Mouse (Mus musculus): ENCODE data around the gene Fv1. TPM values are rescaled to one million over a fixed set of nuclear protein-coding genes. Genes with fewer than 3 reads are reported as not detected.
"Not testable (repeated sequence)": the region's sequence is repeated elsewhere in the genome, so short reads cannot be mapped to it uniquely, and the experiment has no call there.

The Fv1 gene
- 14.8 and 15.5 TPM in 2 replicates for polyA plus RNA-seq (2016; fragmentation: Nextera tagmentation; extraction: Ambion mirVana)

DNA sequence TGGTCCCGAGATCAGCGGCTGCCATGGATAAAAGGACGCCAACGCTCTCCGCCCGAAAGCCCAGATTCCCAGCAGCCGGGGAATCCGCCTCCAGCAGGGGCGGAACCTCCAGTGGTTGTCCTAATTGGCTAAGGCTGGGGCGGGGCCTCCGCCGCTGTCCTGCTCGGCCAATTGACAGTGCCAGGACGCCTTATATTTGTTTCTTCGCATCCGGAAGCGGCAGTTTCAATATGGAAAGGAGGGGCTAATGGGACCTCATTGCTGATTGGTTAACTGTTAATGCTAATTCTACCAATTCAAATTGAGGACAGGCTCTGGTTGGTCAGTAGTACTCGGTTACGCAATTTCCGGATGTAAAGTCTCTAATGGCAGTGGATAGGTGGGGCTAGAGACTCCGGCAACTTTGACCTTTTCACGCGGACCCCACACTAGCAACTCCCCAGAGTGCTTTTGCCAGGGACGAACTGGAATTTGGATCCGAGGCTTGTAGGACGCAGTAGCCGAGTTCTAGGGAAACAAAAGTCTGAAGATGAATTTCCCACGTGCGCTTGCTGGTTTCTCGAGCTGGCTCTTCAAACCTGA lies at the start of gene Fv1, which contains the start of gene Miip:
Gene Fv1, plus strand, starts transcription at position 530 of the 582 bp plus-strand sequence.
Gene Miip, minus strand, starts transcription at position 367 of the 582 bp plus-strand sequence.
- under 1% methylated on average over 30 of the region's 30 CpGs for WGBS
- peaks cover 65% of the 10 kb centered on the region for H3K36me3 ChIP-seq (replicated peaks)

GRCm38 (mm10) chr4:147819659-147820058 lies 49.1 kb upstream of the Fv1 start:
- Histone ChIP-seq H3K9me3 (peaks cover 69% of the 10 kb centered on the region), H3K36me3 (replicated peaks) (peaks cover 19% of the 10 kb centered on the region)
- not testable (repeated sequence) for DNase-seq (ENCODE audit: low spot score); H3K27ac ChIP-seq (replicated peaks); H3K27me3 ChIP-seq (replicated peaks; ENCODE audit: low read depth, poor library complexity, severe bottlenecking); H3K4me3 ChIP-seq; H3K4me1 ChIP-seq
- 83% methylated on average over 7 of the region's 7 CpGs for WGBS

More for the DNA sequence above, at the start of gene Fv1, which contains the start of gene Miip:
- peak within 1 kb of the TSS; percentile 91 for H3K27ac ChIP-seq (replicated peaks)
- H3K4me1 ChIP-seq, result peaks cover 27% of the 10 kb centered on the region
- peaks cover 4% of the 10 kb centered on the region; the same call in 1 of the 2 replicates for H3K9me3 ChIP-seq
- H3K27me3 ChIP-seq (replicated peaks; ENCODE audit: low read depth, poor library complexity, severe bottlenecking), result no peaks in the 10 kb centered on the region
- peak; percentile 96 for DNase-seq (ENCODE audit: low spot score)
- H3K4me3 ChIP-seq, result peak within 1 kb of the TSS; percentile 91

GRCm38 (mm10) chr4:147821414-147821813 lies 47.4 kb upstream of the Fv1 start:
- H3K4me1 ChIP-seq; DNase-seq (ENCODE audit: low spot score); H3K4me3 ChIP-seq; H3K27me3 ChIP-seq (replicated peaks; ENCODE audit: low read depth, poor library complexity, severe bottlenecking); H3K27ac ChIP-seq (replicated peaks): not testable (repeated sequence)
- H3K36me3 ChIP-seq (replicated peaks), result peaks cover 37% of the 10 kb centered on the region
- WGBS, result 92% methylated on average over 3 of the region's 3 CpGs
- peaks cover 83% of the 10 kb centered on the region for H3K9me3 ChIP-seq

GRCm38 (mm10) chr4:147824389-147824788 lies 44.4 kb upstream of the Fv1 start:
- 82% methylated on average over 4 of the region's 4 CpGs for WGBS
- peaks cover 94% of the 10 kb centered on the region for H3K9me3 ChIP-seq
- H3K27ac ChIP-seq (replicated peaks), result no peak overlapping the region
- no peak for DNase-seq (ENCODE audit: low spot score)
- H3K4me1 ChIP-seq, result no peaks in the 10 kb centered on the region
- H3K27me3 ChIP-seq (replicated peaks; ENCODE audit: low read depth, poor library complexity, severe bottlenecking), result no peaks in the 10 kb centered on the region
- H3K4me3 ChIP-seq, result no peak overlapping the region
- peaks cover 66% of the 10 kb centered on the region for H3K36me3 ChIP-seq (replicated peaks)

DNA sequence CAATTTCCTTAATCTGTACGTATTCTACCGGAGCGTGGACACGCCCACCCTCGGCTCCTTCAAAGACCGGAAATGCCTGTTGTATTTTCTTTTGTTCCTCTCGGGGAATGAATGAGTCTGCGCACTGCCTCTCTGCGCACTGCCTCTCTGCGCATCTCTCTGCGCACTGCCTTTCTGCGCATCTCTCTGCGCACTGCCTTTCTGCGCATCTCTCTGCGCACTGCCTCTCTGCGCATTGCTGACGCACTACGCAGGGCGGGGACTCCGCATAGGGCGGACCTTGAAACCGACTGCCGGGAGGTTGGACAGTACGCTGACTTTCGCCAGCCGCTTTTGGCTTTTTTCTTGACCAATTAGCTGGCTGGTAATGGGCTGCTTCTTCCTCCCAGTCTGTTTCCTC lies 29.5 kb upstream of the Fv1 start:
- Histone ChIP-seq H3K9me3 (peaks cover 34% of the 10 kb centered on the region), H3K36me3 (replicated peaks) (peaks cover 45% of the 10 kb centered on the region)
- 98% methylated on average over 22 of the region's 26 CpGs for whole genome bisulfite sequencing
- DNase-seq (ENCODE audit: low spot score); H3K4me1 ChIP-seq; H3K27me3 ChIP-seq (replicated peaks; ENCODE audit: low read depth, poor library complexity, severe bottlenecking); H3K4me3 ChIP-seq; H3K27ac ChIP-seq (replicated peaks): not testable (repeated sequence)

GRCm38 (mm10) chr4:147842871-147843270 lies 25.9 kb upstream of the Fv1 start:
- Histone ChIP-seq H3K27me3 (replicated peaks; ENCODE audit: low read depth, poor library complexity, severe bottlenecking) (no peaks in the 10 kb centered on the region), H3K4me3 (no peak overlapping the region), H3K27ac (replicated peaks) (no peak overlapping the region), H3K9me3 (peaks cover 32% of the 10 kb centered on the region), H3K36me3 (replicated peaks) (peaks cover 63% of the 10 kb centered on the region), H3K4me1 (peaks cover 6% of the 10 kb centered on the region)
- WGBS, result 93% methylated on average over 3 of the region's 3 CpGs
- DNase-seq (ENCODE audit: low spot score), result no peak

DNA sequence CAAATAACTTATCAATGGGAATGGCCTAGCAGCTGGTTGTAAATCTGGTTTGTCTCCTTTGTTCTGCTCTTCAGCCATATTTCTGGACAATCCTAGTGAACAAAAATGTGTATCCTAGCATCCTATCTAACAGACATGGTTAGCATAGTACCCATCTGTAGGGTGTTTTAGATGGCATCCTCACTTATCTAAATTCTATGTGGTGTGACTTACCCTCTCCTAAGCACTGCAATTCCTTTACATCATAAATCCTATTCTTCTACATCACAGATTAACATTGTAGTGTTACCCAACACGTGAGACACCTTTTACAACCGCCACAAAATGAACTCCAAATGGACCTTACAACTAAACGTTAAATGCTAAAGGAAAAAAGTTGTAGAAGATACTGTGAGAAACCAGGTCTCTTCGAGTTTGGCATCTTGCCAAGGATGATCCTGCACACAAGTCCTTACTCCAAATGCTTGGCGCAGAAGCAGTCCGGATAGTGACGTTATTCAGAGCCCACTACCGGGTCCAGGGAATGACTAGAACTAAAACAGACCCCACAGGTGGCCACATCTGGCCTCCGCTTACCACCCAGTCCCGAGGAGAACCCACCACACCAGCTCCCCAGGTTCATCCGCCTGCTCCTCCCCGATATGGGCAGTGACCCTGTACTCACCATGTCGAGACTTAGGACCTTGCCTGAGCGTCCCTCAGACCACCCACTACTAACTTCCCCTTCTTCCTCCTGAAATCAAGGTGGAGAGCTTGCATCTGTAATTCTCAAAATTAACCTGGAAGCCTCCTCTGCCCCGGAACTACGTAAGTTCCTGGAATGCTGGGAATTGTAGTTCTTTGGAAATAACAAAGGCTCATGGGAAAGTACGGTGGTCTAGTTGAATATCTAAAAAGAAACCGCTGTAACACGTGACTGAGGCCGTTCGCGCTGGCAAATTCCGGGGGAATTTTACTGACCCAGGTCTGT lies 20.9 kb upstream of the Fv1 start, which contains the start of gene Zfp933:
Gene Zfp933, minus strand, starts transcription at position 753 of the 970 bp plus-strand sequence.
- DNase-seq (ENCODE audit: low spot score), result peak; percentile 70
- Histone ChIP-seq H3K4me1 (peaks cover 11% of the 10 kb centered on the region), H3K4me3 (peak within 1 kb of the TSS; percentile 83), H3K36me3 (replicated peaks) (peaks cover 32% of the 10 kb centered on the region), H3K9me3 (peaks cover 9% of the 10 kb centered on the region; the same call in 1 of the 2 replicates), H3K27ac (replicated peaks) (peak within 1 kb of the TSS; percentile 85), H3K27me3 (replicated peaks; ENCODE audit: low read depth, poor library complexity, severe bottlenecking) (no peaks in the 10 kb centered on the region)
- 4% methylated on average over 23 of the region's 23 CpGs for WGBS

GRCm38 (mm10) chr4:147848584-147848991 lies 20.2 kb upstream of the Fv1 start:
- H3K9me3 ChIP-seq, result peaks cover 3% of the 10 kb centered on the region; the same call in 1 of the 2 replicates
- no peak for DNase-seq (ENCODE audit: low spot score)
- 8% methylated on average over 4 of the region's 4 CpGs for WGBS
- H3K36me3 ChIP-seq (replicated peaks), result peaks cover 25% of the 10 kb centered on the region
- peak overlapping the region; percentile 85 for H3K27ac ChIP-seq (replicated peaks)
- H3K27me3 ChIP-seq (replicated peaks; ENCODE audit: low read depth, poor library complexity, severe bottlenecking), result no peaks in the 10 kb centered on the region
- H3K4me3 ChIP-seq, result peak overlapping the region; percentile 83
- peaks cover 11% of the 10 kb centered on the region for H3K4me1 ChIP-seq

- peaks cover 11% of the 10 kb centered on the region for H3K4me1 ChIP-seq
Observed at GRCm38 (mm10) chr4:147850776-147851175, 18.0 kb upstream of the Fv1 start.

GRCm38 (mm10) chr4:147862051-147862450 lies 6.7 kb upstream of the Fv1 start:
- peaks cover 4% of the 10 kb centered on the region for H3K4me1 ChIP-seq
- no peaks in the 10 kb centered on the region for H3K9me3 ChIP-seq
- H3K36me3 ChIP-seq (replicated peaks), result peaks cover 68% of the 10 kb centered on the region
- no peak overlapping the region for H3K4me3 ChIP-seq
- H3K27me3 ChIP-seq (replicated peaks; ENCODE audit: low read depth, poor library complexity, severe bottlenecking), result no peaks in the 10 kb centered on the region
- no peak for DNase-seq (ENCODE audit: low spot score)
- no peak overlapping the region for H3K27ac ChIP-seq (replicated peaks)
- 90% methylated on average over 3 of the region's 3 CpGs for WGBS

More at GRCm38 (mm10) chr4:147850776-147851175, 18.0 kb upstream of the Fv1 start:
- WGBS, result 74% methylated on average over 2 of the region's 2 CpGs
- Histone ChIP-seq H3K4me3 (no peak overlapping the region), H3K27me3 (replicated peaks; ENCODE audit: low read depth, poor library complexity, severe bottlenecking) (no peaks in the 10 kb centered on the region), H3K9me3 (no peaks in the 10 kb centered on the region), H3K27ac (replicated peaks) (no peak overlapping the region), H3K36me3 (replicated peaks) (peaks cover 4% of the 10 kb centered on the region; the same call in 1 of the 2 replicates)
- DNase-seq (ENCODE audit: low spot score), result no peak

DNA sequence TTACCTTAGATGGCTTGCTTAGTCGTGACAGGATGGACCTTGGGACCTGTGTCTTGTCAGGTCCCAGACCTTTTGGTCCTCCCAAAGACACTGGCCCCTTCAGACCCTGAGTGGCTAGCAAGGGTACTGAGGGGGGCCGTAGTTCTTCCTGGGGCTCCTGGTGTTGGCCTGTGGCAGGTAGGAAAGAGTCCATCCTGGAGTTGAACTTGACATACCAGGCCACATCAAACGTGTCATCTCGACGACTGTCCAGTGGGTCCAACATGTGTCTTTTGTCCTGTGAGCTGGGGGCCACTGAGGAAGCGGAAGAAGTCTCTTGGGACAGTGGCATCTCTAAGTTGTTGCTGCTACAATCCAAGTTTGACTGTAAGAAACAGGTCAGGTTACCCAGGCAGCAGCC lies 3.1 kb upstream of the Fv1 start:
- Histone ChIP-seq H3K4me1 (peaks cover 27% of the 10 kb centered on the region), H3K27ac (replicated peaks) (no peak overlapping the region), H3K27me3 (replicated peaks; ENCODE audit: low read depth, poor library complexity, severe bottlenecking) (no peaks in the 10 kb centered on the region), H3K4me3 (no peak overlapping the region), H3K9me3 (no peaks in the 10 kb centered on the region), H3K36me3 (replicated peaks) (peaks cover 65% of the 10 kb centered on the region)
- DNase-seq (ENCODE audit: low spot score), result no peak
- 89% methylated on average over 6 of the region's 6 CpGs for WGBS

GRCm38 (mm10) chr4:147866056-147866455 lies 2.7 kb upstream of the Fv1 start:
- no peak for DNase-seq (ENCODE audit: low spot score)
- H3K4me1 ChIP-seq, result peaks cover 27% of the 10 kb centered on the region
- H3K9me3 ChIP-seq, result peaks cover 1% of the 10 kb centered on the region; the same call in 1 of the 2 replicates
- H3K27me3 ChIP-seq (replicated peaks; ENCODE audit: low read depth, poor library complexity, severe bottlenecking), result no peaks in the 10 kb centered on the region
- no peak overlapping the region for H3K4me3 ChIP-seq
- WGBS, result 94% methylated on average over 9 of the region's 9 CpGs
- peaks cover 65% of the 10 kb centered on the region for H3K36me3 ChIP-seq (replicated peaks)
- no peak overlapping the region for H3K27ac ChIP-seq (replicated peaks)
